Mouse (Mus musculus) urinary bladder, adult 2 months (tissue): Measurements from ENCODE around the gene Clp1. TPM values are rescaled to one million over a fixed set of nuclear protein-coding genes. Genes with fewer than 3 reads are reported as not detected.
A peak's percentile ranks its signal among the peaks of the same experiment; 100 is the strongest.
"Not testable (repeated sequence)": the region's sequence is repeated elsewhere in the genome, so short reads cannot be mapped to it uniquely, and the experiment has no call there.

ENCODE experiments used
- DNase-seq: peaks from one replicate; pipeline ENCODE4 v3.0.0; 2022; ENCODE audit warnings: low spot score
- polyA plus RNA-seq: library from polyadenylated mRNA; depleted of rRNA; stranded (reverse); fragments of >200 nt; gene quantifications from 2 replicates; pipeline ENCODE4 v1.2.3, GENCODE M21; 2012

Gene Clp1
- polyA plus RNA-seq, 1 experiment: 20.7 TPM

DNA sequence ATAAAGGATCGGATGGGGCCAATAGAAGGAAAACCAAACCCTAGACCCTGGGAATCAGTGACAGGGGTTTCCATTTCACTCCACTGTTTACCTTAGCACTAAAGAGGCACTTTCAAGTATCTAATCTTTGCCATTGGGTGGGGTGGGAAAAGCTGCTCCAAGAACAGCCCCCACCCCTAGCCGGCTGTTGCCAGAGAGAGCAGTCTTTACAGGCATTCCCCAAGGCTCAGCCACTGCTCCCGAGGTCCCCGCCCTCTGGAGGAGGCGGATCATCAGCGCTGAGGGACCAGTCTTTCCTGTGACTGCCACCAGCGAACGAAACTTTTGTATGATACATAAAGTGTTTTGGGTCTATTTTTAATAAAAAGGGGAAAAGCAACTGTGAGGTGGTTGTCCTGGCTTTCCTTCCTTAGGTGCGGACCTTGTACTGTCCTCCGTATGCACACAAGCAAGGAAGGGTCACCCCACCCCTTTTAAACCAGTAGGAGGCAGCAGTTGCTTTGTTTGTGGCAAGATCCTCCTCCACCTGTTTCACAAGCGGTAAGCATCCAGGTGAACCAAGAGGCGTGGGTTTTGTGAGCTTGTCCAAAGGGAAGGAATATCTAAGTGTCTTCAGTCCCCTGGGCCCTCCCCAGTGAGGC is 11.2 kb upstream of the Clp1 start:
- no peak for DNase-seq

DNA sequence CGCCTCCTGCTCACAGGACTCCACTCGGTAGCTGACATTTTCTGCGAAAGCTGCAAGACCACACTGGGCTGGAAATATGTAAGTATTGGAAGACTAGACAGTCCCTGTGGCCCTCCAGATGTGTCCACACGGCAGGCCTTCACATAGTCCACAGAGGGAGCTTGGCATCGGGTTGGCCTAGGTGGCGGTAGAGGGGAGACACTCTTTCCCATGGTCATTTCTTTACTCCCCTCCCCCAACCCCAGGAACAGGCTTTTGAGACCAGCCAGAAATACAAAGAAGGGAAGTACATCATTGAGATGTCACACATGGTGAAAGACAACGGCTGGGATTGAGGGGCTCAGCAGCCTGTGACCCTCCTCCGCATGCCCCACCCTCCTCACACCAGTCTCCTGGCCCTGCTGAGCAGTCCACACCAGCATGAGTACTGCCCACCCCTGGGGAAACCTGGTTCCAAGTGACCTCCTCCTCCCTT is 10.3 kb upstream of the Clp1 start:
- no peak for DNase-seq

DNA sequence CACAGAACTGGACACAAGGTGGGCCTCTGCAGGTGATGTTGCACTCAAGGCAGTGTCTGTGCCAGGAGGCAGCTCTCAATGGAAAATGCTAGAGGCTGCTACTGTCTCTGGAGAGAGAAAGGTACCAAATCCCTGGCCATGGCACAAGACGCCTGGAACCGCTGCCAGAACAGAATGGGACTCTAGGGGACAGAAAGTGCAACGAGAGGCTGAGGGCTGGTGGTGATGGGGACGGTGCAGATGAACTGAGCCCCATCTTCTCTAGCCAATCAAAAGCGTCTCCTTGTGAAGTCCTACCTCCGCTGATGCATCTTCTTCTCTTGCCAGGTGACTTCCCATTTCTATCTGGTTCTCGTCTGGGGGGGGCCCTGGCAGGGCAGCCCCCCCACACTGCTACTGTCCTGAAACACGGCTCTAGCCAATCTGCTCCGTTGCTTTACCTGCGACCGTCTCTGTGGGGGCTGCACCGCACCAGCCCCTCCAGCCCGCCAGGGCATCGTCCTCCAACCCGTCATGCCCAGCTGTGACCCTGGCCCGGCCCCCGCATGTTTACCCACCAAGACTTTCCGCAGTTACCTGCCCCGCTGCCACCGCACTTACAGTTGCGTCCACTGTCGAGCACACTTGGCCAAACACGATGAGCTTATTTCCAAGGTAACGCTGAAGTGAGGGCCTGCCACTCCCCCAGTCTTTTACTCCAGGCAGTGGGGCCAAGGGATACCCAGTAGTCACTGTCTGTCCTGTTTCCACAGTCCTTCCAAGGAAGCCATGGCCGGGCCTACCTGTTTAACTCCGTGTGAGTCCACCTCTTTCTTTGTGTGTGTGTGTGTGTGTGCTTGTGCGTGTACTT is 9.4 kb upstream of the Clp1 start:
- no peak for DNase-seq

DNA sequence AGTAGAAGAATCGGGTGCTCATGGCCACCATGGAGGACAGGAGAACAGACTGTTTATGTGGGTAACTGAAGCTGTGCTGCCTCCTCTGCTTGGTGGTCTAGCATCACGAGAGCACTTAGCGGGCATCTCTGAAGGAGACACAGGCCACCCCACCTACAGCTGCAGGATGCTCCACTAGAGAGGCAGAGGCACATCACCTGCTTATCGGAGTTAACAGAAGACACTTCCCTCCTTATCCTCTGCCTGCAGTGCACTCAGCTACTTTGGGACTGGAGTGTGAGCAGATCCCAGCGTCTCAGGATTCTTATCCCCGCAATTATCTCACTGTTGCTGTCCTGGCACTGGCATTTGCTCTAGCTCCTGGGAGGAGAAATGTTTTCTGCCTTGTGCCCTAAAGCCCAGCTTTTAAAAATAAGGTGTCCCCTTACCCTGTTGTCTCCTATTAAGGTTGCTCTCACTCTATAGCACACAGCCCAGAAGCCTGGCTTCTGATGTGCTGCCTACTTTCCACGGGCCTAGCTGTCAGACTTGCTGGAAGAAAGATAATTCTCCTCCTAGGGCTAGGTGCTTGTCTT is 8.3 kb upstream of the Clp1 start:
- DNase-seq: no peak

DNA sequence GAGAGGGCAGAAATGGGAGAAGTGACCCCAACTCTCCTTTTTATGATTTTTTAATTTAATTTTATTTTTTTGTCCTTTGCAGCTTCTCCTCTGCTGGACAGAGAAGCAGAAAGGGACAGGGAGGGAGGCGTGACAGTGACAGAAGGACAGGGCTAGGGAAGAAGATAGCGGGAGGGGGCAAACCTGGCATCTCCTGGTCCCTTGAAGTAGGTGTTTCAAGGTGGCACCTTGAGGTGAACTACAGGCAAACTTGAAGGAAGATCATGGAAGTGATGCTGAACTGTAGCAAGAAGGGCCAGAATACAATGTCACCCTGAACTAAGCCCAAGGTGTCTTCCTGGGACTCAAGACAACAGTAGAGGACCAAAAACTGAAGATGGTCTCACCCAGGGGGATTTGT is 7.8 kb upstream of the Clp1 start:
- DNase-seq: no peak

DNA sequence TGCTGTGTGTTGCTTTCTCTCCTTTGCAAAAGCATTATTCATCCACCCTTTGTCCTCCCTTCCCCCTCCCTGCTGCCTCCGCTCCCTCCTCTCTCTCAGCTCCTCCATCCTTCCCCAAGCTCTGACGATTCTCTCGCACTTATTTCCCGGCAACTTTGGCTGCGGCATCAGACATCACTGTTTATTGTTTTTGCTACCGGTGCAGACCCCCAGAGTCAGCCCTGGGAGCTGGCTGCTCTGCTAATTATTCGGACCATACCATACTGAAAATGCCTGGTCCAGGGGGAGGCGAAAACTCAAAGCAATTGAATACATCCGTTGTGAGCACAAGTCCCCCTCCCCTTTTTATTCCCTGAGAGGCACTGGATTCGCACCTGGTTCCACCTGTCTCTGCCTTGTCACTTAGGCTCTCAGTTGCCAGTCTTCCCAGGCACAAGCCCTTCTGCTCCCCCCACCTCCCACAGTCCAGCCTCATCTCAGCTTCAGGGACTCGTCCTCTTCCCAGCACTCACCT is 7.3 kb upstream of the Clp1 start:
- no peak for DNase-seq

DNA sequence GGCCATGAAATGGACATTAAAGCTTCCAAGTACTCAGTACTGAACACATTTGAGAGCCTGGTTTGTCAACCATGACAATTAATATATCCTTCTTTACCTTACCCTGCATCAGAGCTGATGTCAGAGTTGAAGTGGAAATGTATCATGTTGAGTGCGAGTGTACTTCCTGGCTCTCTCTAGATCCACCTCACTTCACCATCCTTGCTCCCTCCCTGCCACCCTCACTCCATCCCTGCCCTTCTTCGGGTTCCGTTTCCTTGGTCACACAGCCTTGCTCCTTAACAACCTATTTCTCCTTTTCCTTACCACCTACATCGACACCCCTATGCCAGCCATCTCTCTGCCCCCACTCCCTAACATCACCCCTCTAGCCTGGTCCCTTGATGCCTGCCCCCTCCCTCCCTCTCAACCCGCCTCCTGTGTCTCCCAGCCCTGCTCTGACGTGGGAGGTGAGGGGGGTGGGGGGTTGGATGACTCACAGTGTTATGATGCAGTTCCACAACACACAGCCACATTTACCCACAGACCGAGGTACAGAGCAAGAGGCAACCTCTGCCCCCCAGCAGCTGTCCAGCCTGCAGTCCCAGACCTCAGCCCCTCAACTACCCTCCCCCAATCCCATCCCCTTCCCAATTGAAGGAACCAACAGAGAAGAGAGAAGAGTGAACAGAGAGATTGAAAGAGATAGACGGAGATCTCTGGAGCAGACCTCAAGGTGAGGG is 6.6 kb upstream of the Clp1 start, which contains the start of gene Ypel4:
Ypel4 (plus strand) TSS at position 480 of the 722 bp plus-strand sequence.
- DNase-seq: no peak

DNA sequence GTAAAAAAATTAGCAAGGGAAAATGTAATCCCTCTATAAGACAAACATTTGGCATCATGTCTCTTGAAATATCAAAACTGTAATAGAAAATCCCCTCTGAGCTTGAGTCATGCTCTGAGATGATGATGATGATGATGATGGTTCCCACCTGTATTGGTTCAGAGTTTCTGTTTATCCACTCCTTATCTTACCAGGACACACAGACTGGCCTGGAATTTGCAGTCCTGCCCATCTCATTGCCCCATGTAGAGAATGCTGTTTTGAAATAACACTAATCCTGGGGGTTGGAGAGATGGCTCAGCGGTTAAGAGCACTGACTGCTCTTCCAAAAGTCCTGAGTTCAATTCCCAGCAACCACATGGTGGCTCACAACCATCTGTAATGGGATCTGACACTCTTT is 5.2 kb upstream of the Clp1 start:
- no peak for DNase-seq

DNA sequence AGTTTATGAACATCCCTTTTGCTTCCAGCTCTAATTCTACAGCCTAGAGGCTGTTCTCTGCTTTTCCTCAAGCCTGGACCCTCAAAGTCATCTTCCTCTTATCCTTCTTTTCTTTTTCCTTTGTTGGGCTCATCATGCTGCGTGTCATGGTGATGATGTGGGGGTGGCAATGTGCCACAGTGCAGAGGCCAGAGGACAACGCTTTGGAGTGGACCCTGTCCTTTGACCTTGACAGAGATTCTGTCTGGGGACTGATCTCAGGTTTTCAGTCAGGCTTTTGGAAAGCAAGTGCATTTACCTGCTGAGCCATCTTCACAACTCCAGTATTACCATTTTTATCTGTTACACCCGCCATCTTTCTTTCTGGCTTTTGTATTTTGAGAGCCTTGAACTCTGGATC is 4.1 kb upstream of the Clp1 start:
- DNase-seq: no peak

DNA sequence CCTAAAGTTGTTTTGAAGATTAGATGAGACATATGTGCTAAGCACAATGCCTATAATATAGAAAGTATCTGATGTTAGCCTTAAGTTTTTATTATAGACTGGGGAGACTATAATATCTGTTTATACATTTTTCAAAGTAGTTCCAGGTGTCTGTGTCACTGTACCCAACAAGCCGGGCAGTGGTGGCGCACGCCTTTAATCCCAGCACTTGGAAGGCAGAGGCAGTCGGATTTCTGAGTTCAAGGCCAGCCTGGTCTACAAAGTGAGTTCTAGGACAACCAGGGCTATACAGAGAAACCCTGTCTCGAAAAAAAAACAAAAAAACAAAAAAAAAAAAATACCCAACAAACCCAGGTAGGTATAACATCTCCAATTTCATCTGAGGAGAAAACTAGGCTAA is 1.0 kb upstream of the Clp1 start:
- DNase-seq: not testable (repeated sequence)

DNA sequence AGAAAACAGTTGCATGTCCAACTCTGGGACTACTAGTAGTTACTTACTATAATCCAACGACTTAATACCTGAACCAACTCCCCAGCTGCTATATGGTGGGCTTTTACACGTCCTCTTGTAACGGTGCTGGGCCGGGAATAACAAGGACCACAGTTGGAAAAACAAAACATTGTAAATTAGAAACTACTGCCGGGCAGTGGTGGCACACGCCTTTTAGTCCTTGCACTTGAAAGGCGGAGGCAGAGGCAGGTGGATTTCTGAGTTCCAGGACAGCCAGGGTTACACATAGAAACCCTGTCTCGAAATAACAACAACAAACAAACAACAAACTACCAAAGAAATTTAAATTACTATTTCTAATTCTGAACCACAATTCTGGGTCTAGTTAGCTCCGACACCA is 434 bp downstream of the Clp1 start:
- DNase-seq: no peak

DNA sequence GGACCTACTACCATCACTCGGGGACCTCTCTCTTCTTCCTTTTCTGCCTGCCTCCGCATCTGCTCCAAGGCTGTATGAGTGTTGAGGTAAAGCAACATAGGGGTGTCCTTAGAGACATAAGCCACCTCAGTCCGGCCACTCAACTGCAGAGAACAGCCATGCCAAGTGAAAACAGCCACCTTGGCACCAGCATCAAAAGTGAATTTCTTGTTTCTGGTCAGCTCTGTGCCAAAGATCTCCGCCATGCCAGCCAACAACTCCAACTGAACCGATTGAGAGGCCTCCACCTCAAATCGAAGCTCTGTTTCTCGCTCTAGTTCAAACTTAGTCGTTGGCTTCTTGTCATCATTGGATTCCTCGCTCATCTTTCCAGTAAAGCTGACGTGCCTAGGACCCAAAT is 1.4 kb downstream of the Clp1 start:
- DNase-seq: no peak

DNA sequence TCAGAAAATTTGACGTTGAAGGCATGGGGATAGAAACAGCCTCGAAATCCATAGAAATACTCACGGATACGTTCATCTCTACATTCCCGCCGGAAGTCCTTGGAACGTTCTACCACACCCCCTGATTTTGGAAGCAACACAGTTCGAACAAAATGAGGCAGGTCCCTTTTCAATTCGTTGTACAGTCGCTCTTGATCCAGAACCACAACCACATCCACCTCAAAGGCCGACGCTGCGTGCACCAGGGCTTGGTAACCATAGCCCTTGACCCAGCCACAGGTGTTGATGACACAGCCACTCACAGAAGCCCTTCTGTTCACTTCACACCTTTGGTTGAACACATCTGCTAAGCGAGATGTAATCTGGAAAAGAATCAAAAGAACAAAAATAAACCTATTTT is 3.3 kb downstream of the Clp1 start:
- no peak for DNase-seq

DNA sequence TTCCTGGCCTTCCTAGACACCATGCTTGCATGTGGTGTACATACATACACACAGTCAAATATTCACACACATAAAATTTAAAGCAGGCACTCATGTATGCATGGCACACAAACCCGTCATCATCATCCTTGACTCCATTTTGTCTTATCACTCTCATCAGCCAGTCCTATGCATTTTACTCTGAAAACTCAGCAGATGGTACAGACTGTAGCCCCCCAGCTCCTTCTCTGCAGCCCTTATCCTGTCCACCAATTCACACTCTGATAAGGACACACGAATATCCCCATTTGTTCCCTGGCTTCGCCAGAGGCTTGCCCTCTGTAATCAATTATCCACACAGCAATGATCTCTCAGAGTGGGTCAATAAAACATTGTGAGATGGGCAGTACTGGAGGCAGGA is 6.0 kb downstream of the Clp1 start:
- no peak for DNase-seq

DNA sequence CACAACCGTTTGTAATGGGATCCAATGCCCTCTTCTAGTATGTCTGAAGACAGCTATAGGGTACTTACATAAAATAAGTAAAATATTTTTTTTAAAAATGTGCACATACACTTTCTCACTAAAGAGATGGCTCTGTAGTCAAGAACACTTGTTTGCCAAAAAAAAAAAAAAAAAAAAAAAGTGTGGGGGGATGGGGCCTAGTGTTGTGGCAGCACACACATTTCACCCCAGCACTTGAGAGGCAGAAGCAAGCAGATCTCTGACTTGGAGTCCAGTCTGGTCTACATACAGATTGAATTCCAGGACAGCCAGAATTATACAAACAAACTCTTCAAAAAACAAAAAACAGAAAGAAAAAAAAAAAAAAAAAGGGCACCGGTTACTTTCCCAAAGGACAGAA is 6.4 kb downstream of the Clp1 start:
- DNase-seq: no peak

DNA sequence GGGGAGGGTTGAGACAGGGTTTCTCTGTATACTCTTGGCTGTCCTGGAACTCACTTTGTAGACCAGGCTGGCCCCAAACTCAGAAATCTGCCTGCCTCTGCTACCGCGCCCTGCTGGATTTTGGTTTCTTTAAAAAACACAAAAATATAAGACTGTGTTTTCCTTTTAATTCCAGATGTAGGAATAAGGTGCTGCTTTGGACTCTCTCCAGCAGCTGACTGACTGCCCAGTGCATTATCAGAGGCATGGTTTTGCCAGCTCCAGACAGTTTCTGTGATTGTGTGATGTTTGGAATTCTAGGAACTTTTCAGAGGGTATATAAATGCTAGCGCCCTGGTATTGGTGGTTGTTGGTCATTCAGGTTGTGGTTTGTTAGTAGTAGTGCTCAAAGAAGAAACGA is 9.8 kb downstream of the Clp1 start:
- DNase-seq: no peak

DNA sequence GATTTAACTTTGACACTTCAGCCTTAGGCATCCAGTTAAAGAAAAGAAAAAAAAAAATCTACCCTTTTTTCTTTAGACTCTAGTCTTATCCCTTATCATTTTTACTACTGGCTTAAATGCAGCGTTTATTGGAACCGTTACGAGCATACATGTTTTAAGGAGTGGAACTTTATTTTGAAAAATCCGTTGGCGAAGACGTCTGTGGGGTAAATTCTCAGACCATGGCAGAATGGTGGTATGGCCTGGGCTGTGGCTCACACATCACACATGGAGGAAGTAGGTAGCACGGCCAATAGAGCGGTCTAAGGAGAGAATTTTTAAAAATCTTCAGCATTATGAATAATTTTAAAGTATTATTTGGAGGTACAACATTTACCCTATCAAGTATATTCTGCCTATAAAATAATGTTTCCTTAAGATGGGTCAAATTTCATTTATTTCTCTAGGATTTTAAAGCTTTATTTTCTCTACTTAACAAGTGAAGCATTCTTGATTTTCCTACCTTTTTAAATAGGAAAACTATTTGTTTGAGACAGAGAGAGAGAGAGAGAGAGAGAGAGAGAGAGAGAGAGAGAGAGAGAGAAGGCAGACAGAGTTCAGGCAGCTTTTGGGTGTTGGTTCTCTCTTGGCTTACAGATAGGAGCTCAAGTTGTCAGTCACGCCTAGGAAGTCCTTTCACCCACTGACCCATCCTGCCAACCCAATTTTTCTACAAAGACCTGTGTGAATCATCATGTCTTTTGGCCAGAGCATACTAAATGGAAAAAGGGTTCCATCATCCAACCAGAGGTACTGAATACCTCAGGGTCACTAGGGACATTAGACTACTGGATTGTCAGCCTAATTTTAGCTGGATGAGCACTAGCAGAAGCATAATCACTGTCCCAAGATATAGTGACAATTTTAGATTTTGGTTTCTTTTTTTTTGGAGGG is 10.5 kb downstream of the Clp1 start:
- DNase-seq: no peak

DNA sequence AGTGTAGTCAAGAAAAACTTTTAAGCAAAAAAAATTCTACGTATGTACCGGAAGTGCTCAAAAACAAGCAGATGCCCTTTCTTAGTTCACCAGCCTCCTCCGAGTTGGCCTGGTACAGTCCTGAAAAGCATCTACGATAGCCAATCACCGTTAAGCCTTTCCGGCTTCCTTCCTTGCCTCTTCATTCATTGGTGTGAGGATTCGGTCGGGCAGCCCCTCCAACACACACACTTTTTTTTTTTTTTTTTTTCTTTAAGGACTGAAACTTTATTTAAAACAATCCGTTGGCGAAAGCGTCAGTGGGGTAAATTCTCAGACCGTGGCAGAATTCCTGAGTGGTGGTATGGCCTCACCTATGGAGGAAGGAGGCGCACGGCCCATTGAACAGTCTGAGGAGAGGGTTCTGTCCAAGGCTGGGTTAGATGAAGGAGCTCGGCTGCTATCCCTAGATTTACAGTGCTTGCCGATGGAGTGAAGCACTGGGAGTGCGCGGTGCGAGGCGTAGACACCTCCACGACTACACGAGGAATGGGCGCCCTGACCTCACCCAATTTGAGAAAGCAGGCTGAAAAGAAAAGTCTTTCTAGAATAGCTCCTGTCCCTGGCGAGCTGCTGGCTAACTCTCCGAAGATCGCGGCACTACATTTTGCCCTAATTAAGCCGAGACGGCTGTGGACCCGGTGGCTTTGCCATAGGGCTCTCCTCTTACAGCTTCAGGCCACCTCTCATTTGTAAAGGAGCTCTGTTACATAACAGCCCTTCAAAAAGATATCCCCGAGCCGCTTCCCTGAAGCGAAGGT is 11.4 kb downstream of the Clp1 start:
- peak; percentile 63 for DNase-seq

DNA sequence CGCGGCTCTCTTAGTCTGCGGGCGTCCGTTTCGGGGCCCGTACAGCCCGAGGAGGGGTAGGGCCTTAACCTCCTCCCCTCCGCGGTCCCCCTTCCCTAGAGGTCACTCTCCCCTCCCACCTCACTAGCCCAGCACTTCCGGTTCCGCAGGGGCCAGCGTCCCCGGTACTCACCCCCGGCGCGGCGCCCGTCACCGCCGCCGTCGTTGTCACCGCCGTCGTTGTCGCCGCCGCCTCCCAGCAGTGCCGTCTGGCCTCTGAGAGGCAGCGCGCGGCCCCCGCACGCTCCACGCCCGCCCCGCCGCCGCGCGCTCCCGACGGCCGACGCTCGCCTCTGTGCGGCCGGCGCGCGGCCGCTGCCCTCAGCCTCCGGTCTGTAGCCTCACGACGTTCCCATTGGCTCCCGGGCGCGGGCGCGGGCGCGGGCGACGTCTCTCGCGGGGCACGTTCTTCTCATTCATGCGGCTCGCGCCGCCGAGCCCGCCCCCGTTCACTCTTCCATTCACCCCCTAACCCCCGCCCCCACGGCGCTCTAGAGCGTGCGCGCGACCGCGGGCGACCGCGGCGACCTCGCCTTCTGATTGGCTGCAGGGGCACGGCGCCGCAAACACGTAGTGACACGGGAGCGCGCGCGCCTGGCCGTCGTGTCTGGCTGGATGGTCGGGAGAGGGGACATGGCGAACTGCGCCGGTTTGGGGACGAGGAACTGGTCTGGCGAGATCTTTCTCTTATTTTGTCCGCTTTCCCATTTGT is 12.2 kb downstream of the Clp1 start, which contains the start of gene Zdhhc5:
Zdhhc5 (minus strand) TSS at position 370 of the 751 bp plus-strand sequence.
- DNase-seq: peak; percentile 98
